Mouse (Mus musculus) cerebellum, adult (tissue): ENCODE results near the gene Scarb1.

Experiments
- ATAC-seq: cut with Nextera tagmentation; 2 replicates; pipeline ENCODE4 v1.9.2; 2017; ENCODE audit warnings: mild to moderate bottlenecking, moderate library complexity, mixed read lengths; ENCODE audit not compliant: insufficient number of reproducible peaks, low FRiP score, low TSS enrichment

Gene Scarb1

GRCm38 (mm10) chr5:125368156-125368555 lies 27.3 kb upstream of the Scarb1 start:
- no peak for ATAC-seq

GRCm38 (mm10) chr5:125364851-125365429 lies 24.0 kb upstream of the Scarb1 start:
- ATAC-seq = no peak

- ATAC-seq = no peak
Observed at GRCm38 (mm10) chr5:125363894-125364293, 23.0 kb upstream of the Scarb1 start.

- ATAC-seq = no peak
Observed at GRCm38 (mm10) chr5:125360981-125361510, 20.2 kb upstream of the Scarb1 start.

- no peak for ATAC-seq
Observed at GRCm38 (mm10) chr5:125360566-125360965, 19.7 kb upstream of the Scarb1 start.

GRCm38 (mm10) chr5:125358270-125358608 lies 17.3 kb upstream of the Scarb1 start:
- no peak for ATAC-seq

- ATAC-seq = no peak
Observed at GRCm38 (mm10) chr5:125357543-125358269, 16.8 kb upstream of the Scarb1 start.

- ATAC-seq = no peak
Observed at GRCm38 (mm10) chr5:125355650-125356049, 14.8 kb upstream of the Scarb1 start.

- ATAC-seq = no peak
Observed at GRCm38 (mm10) chr5:125354885-125355492, 14.1 kb upstream of the Scarb1 start.

GRCm38 (mm10) chr5:125352781-125353294 lies 11.9 kb upstream of the Scarb1 start:
- ATAC-seq = no peak

GRCm38 (mm10) chr5:125351939-125352338 lies 11.0 kb upstream of the Scarb1 start:
- no peak for ATAC-seq

GRCm38 (mm10) chr5:125351057-125351456 lies 10.2 kb upstream of the Scarb1 start:
- no peak for ATAC-seq

- ATAC-seq = no peak
Observed at GRCm38 (mm10) chr5:125349391-125349790, 8.5 kb upstream of the Scarb1 start.

- ATAC-seq = no peak
Observed at GRCm38 (mm10) chr5:125348487-125348886, 7.6 kb upstream of the Scarb1 start.

- ATAC-seq = no peak
Observed at GRCm38 (mm10) chr5:125348067-125348466, 7.2 kb upstream of the Scarb1 start.

GRCm38 (mm10) chr5:125344296-125344695 lies 3.4 kb upstream of the Scarb1 start:
- ATAC-seq = no peak

GRCm38 (mm10) chr5:125341459-125342090 lies 681 bp upstream of the Scarb1 start:
- no peak for ATAC-seq

GRCm38 (mm10) chr5:125339851-125340531 lies 903 bp downstream of the Scarb1 start:
- ATAC-seq = no peak

GRCm38 (mm10) chr5:125339108-125339751 lies 1.7 kb downstream of the Scarb1 start:
- ATAC-seq = no peak

GRCm38 (mm10) chr5:125337526-125337925 lies 3.4 kb downstream of the Scarb1 start:
- ATAC-seq = no peak
